Mouse (Mus musculus) kidney, embryonic 14.5 days (tissue): Measurements from ENCODE around the gene Ccdc86. TPM values are rescaled to one million over a fixed set of nuclear protein-coding genes. Genes with fewer than 3 reads are reported as not detected.

ENCODE experiments used
- ATAC-seq: fragments of 200-750 bp; cut with Nextera tagmentation; 2 replicates; pipeline ENCODE4 v1.8.0; 2017; ENCODE audit warnings: moderate number of reproducible peaks, mild to moderate bottlenecking, moderate TSS enrichment, moderate library complexity; ENCODE audit not compliant: low FRiP score, low TSS enrichment
- H3K27ac ChIP-seq: fragments of 300-500 bp; sonication (generic); 2 replicates; pipeline ENCODE4 v1.5.1; 2014; ENCODE audit warnings: low read depth, mild to moderate bottlenecking, low read length, moderate library complexity, mixed read lengths
- H3K27me3 ChIP-seq: fragments of 300-500 bp; sonication (generic); 2 replicates; pipeline ENCODE4 v1.6.1; 2014; ENCODE audit warnings: mild to moderate bottlenecking, low read length; ENCODE audit not compliant: control insufficient read depth, insufficient read depth
- H3K36me3 ChIP-seq: fragments of 300-500 bp; sonication (generic); 2 replicates; pipeline ENCODE4 v1.6.1; 2014; ENCODE audit warnings: low read length, mixed read lengths; ENCODE audit not compliant: control insufficient read depth, insufficient read depth
- H3K4me1 ChIP-seq: fragments of 300-500 bp; sonication (generic); 2 replicates; pipeline ENCODE4 v1.6.1; 2014; ENCODE audit warnings: low read length, mixed read lengths; ENCODE audit not compliant: control insufficient read depth, insufficient read depth
- H3K4me2 ChIP-seq: fragments of 300-500 bp; sonication (generic); replicated peaks from 2 replicates; pipeline ENCODE4 v1.6.1; 2014; ENCODE audit warnings: low read depth, mild to moderate bottlenecking, low read length
- H3K4me3 ChIP-seq: fragments of 300-500 bp; sonication (generic); 2 replicates; pipeline ENCODE4 v1.5.1; 2014; ENCODE audit warnings: mild to moderate bottlenecking, low read length
- H3K9ac ChIP-seq: fragments of 300-500 bp; sonication (generic); 2 replicates; pipeline ENCODE4 v1.6.1; 2014; ENCODE audit warnings: low read depth, mild to moderate bottlenecking, low read length, moderate library complexity
- H3K9me3 ChIP-seq: fragments of 300-500 bp; sonication (generic); 2 replicates; pipeline ENCODE4 v1.6.1; 2016; ENCODE audit warnings: low read length; ENCODE audit not compliant: control insufficient read depth
- WGBS: fragments of 180-500 bp; shearing (Covaris S2); extraction: QIAGEN DNeasy Blood & Tissue Kit; methylation state at CpG from one replicate; pipeline ENCODE4 v1.1.7; 2014; 5-methylcytosine and 5-hydroxymethylcytosine counted together
- polyA plus RNA-seq: library from polyadenylated mRNA; unstranded; fragments of >200 nt; fragmentation: Nextera tagmentation; extraction: Ambion mirVana; gene quantifications from 2 replicates; pipeline ENCODE4 v1.2.1, GENCODE M21; 2014

Gene Ccdc86
- polyA plus RNA-seq, 1 experiment from 2014 or later = 32.7 TPM

- WGBS = 57% methylated on average over 3 of the region's 3 CpGs
- Histone ChIP-seq H3K4me3 (no peak overlapping the region), H3K9me3 (no peaks in the 10 kb centered on the region), H3K9ac (no peak overlapping the region), H3K27me3 (no peaks in the 10 kb centered on the region), H3K4me2 (no peak overlapping the region), H3K36me3 (peaks cover 48% of the 10 kb centered on the region), H3K27ac (no peak overlapping the region), H3K4me1 (peaks cover 9% of the 10 kb centered on the region; the same call in 1 of the 2 replicates)
- no peak for ATAC-seq
These were observed 41.2 kb downstream of the Ccdc86 start for GRCm38 (mm10) chr19:10907891-10908290.

- Histone ChIP-seq H3K27me3 (no peaks in the 10 kb centered on the region), H3K4me1 (peaks cover 9% of the 10 kb centered on the region; the same call in 1 of the 2 replicates), H3K9ac (no peak overlapping the region), H3K27ac (peak overlapping the region; percentile 84), H3K4me3 (no peak overlapping the region), H3K36me3 (peaks cover 70% of the 10 kb centered on the region), H3K4me2 (no peak overlapping the region), H3K9me3 (no peaks in the 10 kb centered on the region)
- ATAC-seq = no peak
- 48% methylated on average over 5 of the region's 5 CpGs for WGBS
These were observed 43.4 kb downstream of the Ccdc86 start for GRCm38 (mm10) chr19:10905728-10906000.

- H3K4me1 ChIP-seq = peaks cover 9% of the 10 kb centered on the region; the same call in 1 of the 2 replicates
- peak; percentile 88; the same call in 1 of the 2 replicates for ATAC-seq
- peak overlapping the region; percentile 84 for H3K27ac ChIP-seq
- H3K4me2 ChIP-seq = no peak overlapping the region
- H3K27me3 ChIP-seq = no peaks in the 10 kb centered on the region
- no peaks in the 10 kb centered on the region for H3K9me3 ChIP-seq
- 35% methylated on average over 7 of the region's 7 CpGs for WGBS
- H3K9ac ChIP-seq = no peak overlapping the region
- no peak overlapping the region for H3K4me3 ChIP-seq
- H3K36me3 ChIP-seq = peaks cover 75% of the 10 kb centered on the region
These were observed 43.9 kb downstream of the Ccdc86 start for GRCm38 (mm10) chr19:10904927-10905727.

GRCm38 (mm10) chr19:10904512-10904911, 44.6 kb downstream of the Ccdc86 start:
- WGBS = 92% methylated on average over 5 of the region's 5 CpGs
- no peaks in the 10 kb centered on the region for H3K27me3 ChIP-seq
- ATAC-seq = no peak
- no peak overlapping the region for H3K4me2 ChIP-seq
- peak overlapping the region; percentile 42; the same call in 1 of the 2 replicates for H3K27ac ChIP-seq
- no peak overlapping the region for H3K4me3 ChIP-seq
- H3K9me3 ChIP-seq = no peaks in the 10 kb centered on the region
- peaks cover 9% of the 10 kb centered on the region; the same call in 1 of the 2 replicates for H3K4me1 ChIP-seq
- no peak overlapping the region for H3K9ac ChIP-seq
- peaks cover 82% of the 10 kb centered on the region for H3K36me3 ChIP-seq

- no peak overlapping the region for H3K4me2 ChIP-seq
- ATAC-seq = no peak
- no peaks in the 10 kb centered on the region for H3K9me3 ChIP-seq
- no peak overlapping the region for H3K27ac ChIP-seq
- H3K27me3 ChIP-seq = no peaks in the 10 kb centered on the region
- H3K9ac ChIP-seq = no peak overlapping the region
- WGBS = 95% methylated on average over 5 of the region's 5 CpGs
- peaks cover 88% of the 10 kb centered on the region for H3K36me3 ChIP-seq
- H3K4me3 ChIP-seq = no peak overlapping the region
- H3K4me1 ChIP-seq = peaks cover 20% of the 10 kb centered on the region
These were observed 48.0 kb downstream of the Ccdc86 start for GRCm38 (mm10) chr19:10901046-10901445.

GRCm38 (mm10) chr19:10900315-10900714, 48.8 kb downstream of the Ccdc86 start:
- no peaks in the 10 kb centered on the region for H3K9me3 ChIP-seq
- peaks cover 18% of the 10 kb centered on the region; the same call in 1 of the 2 replicates for H3K4me1 ChIP-seq
- H3K9ac ChIP-seq = no peak overlapping the region
- H3K4me3 ChIP-seq = no peak overlapping the region
- no peaks in the 10 kb centered on the region for H3K27me3 ChIP-seq
- 84% methylated on average over 6 of the region's 6 CpGs for WGBS
- H3K4me2 ChIP-seq = no peak overlapping the region
- H3K27ac ChIP-seq = no peak overlapping the region
- no peak for ATAC-seq
- peaks cover 82% of the 10 kb centered on the region for H3K36me3 ChIP-seq

GRCm38 (mm10) chr19:10897491-10897890, 51.6 kb downstream of the Ccdc86 start:
- Histone ChIP-seq H3K4me2 (no peak overlapping the region), H3K9ac (no peak overlapping the region)
- no peak for ATAC-seq

GRCm38 (mm10) chr19:10896849-10897248, 52.2 kb downstream of the Ccdc86 start:
- Histone ChIP-seq H3K4me1 (peaks cover 14% of the 10 kb centered on the region; the same call in 1 of the 2 replicates), H3K27me3 (no peaks in the 10 kb centered on the region), H3K9me3 (no peaks in the 10 kb centered on the region), H3K4me2 (peak overlapping the region; percentile 86), H3K4me3 (no peak overlapping the region; the same call in 1 of the 2 replicates), H3K27ac (no peak overlapping the region), H3K9ac (peak overlapping the region; percentile 83; the same call in 1 of the 2 replicates), H3K36me3 (peaks cover 48% of the 10 kb centered on the region)
- ATAC-seq = no peak
- WGBS = 77% methylated on average over 7 of the region's 7 CpGs

More at GRCm38 (mm10) chr19:10897491-10897890, 51.6 kb downstream of the Ccdc86 start:
- H3K9me3 ChIP-seq = no peaks in the 10 kb centered on the region
- 68% methylated on average over 8 of the region's 8 CpGs for WGBS
- no peak overlapping the region for H3K4me3 ChIP-seq
- peaks cover 14% of the 10 kb centered on the region; the same call in 1 of the 2 replicates for H3K4me1 ChIP-seq
- no peaks in the 10 kb centered on the region for H3K27me3 ChIP-seq
- no peak overlapping the region for H3K27ac ChIP-seq
- H3K36me3 ChIP-seq = peaks cover 55% of the 10 kb centered on the region

GRCm38 (mm10) chr19:10895708-10896107, 53.4 kb downstream of the Ccdc86 start:
- Histone ChIP-seq H3K4me2 (peak overlapping the region; percentile 86), H3K36me3 (peaks cover 37% of the 10 kb centered on the region), H3K27me3 (no peaks in the 10 kb centered on the region), H3K4me1 (peaks cover 14% of the 10 kb centered on the region; the same call in 1 of the 2 replicates), H3K27ac (peak overlapping the region; percentile 85), H3K9me3 (no peaks in the 10 kb centered on the region), H3K4me3 (peak overlapping the region; percentile 79), H3K9ac (peak overlapping the region; percentile 83)
- 1% methylated on average over 16 of the region's 16 CpGs for WGBS
- no peak for ATAC-seq
